ENCODE assay signal across 23 mouse cellular contexts in genomic region chr9:42703191-42703854, GRCm38 (mm10).
DNase-seq lines count a peak whose midpoint lies in the region; ATAC-seq lines count a peak whose summit lies in the region.
"Had no signal": no experiment of that assay in that cellular context is flagged by ENCODE, and none has a peak within 500 bp of the region (broad histone marks: within the 10 kb centered on the region; RNA-seq: fewer than 3 reads in every experiment).

No protein-coding gene starts in this region.

- peaks cover 7% of the 10 kb centered on the region; the same call in 1 of the 2 replicates for H3K27me3 ChIP-seq in heart, embryonic 14.5 days (ENCODE audit: control insufficient read depth, insufficient read depth, low read length)
- H3K27me3 ChIP-seq in kidney, embryonic 15.5 days = no peaks in the 10 kb centered on the region
- no peaks in the 10 kb centered on the region for H3K27me3 ChIP-seq in embryonic facial prominence, embryonic 14.5 days (replicated peaks; ENCODE audit: control insufficient read depth, insufficient read depth, low read length)
- H3K27me3 ChIP-seq: forebrain, embryonic 13.5 days; liver, embryonic 12.5 days; midbrain, embryonic 12.5 days; stomach, embryonic 15.5 days had no signal

- 55% methylated on average over 8 of the region's 8 CpGs for WGBS in heart, embryonic 14.5 days
- 5% methylated on average over 8 of the region's 8 CpGs for WGBS in kidney, embryonic 15.5 days
- WGBS in embryonic facial prominence, embryonic 14.5 days = 37% methylated on average over 8 of the region's 8 CpGs

- DNase-seq in heart, adult 8-10 months (ENCODE audit: low spot score) = no peak
- DNase-seq in kidney, postnatal 25 days = no peak
- peak; percentile 33 for DNase-seq in Muller cell, postnatal 12 days (ENCODE audit: inconsistent ontology term)
- DNase-seq in embryonic facial prominence, embryonic 14.5 days (ENCODE audit: low spot score) = peak; percentile 61
- DNase-seq in layer of hippocampus, adult 8-10 months (ENCODE audit: low spot score in 2 of 2) = no peak
- DNase-seq: adrenal gland, adult 2 months; cerebellum, adult 11-12 months; layer of hippocampus, adult 9-11 months; lung, adult 18-20 months; lung, postnatal 14 days; thymus, postnatal 36 days had no signal

- H3K36me3 ChIP-seq in heart, embryonic 14.5 days (ENCODE audit: control insufficient read depth, insufficient read depth, low read length) = no peaks in the 10 kb centered on the region
- no peaks in the 10 kb centered on the region for H3K36me3 ChIP-seq in kidney, embryonic 15.5 days
- no peaks in the 10 kb centered on the region for H3K36me3 ChIP-seq in embryonic facial prominence, embryonic 14.5 days (ENCODE audit: control insufficient read depth, insufficient read depth, low read length)
- H3K36me3 ChIP-seq: G1E; heart, embryonic 12.5 days; limb, embryonic 13.5 days; liver, embryonic 12.5 days; midbrain, embryonic 12.5 days; stomach, embryonic 15.5 days had no signal

- H3K9ac ChIP-seq in heart, embryonic 14.5 days (ENCODE audit: low read length) = no peak overlapping the region
- H3K9ac ChIP-seq in kidney, embryonic 15.5 days = no peak overlapping the region
- no peak overlapping the region for H3K9ac ChIP-seq in embryonic facial prominence, embryonic 14.5 days (ENCODE audit: low read depth, low read length)
- H3K9ac ChIP-seq: forebrain, embryonic 13.5 days; heart, embryonic 12.5 days; limb, embryonic 13.5 days; liver, embryonic 12.5 days; midbrain, embryonic 12.5 days; stomach, embryonic 15.5 days had no signal

- peak overlapping the region; percentile 14; the same call in 1 of the 2 replicates for H3K4me2 ChIP-seq in heart, embryonic 14.5 days (ENCODE audit: low read length)
- peak overlapping the region; percentile 20 for H3K4me2 ChIP-seq in kidney, embryonic 15.5 days
- no peak overlapping the region for H3K4me2 ChIP-seq in embryonic facial prominence, embryonic 14.5 days (ENCODE audit: low read depth, low read length)
- H3K4me2 ChIP-seq: forebrain, embryonic 13.5 days; heart, embryonic 12.5 days; limb, embryonic 13.5 days; liver, embryonic 12.5 days; midbrain, embryonic 12.5 days; stomach, embryonic 15.5 days had no signal

- H3K9me3 ChIP-seq in heart, embryonic 14.5 days (ENCODE audit: control insufficient read depth, low read length) = no peaks in the 10 kb centered on the region
- H3K9me3 ChIP-seq in kidney, embryonic 15.5 days (replicated peaks) = no peaks in the 10 kb centered on the region
- 0 out of 2 replicates have a peak, but pooled peaks cover 7% of the 10 kb centered on the region for H3K9me3 ChIP-seq in embryonic facial prominence, embryonic 14.5 days (ENCODE audit: control insufficient read depth, low read length)
- H3K9me3 ChIP-seq: heart, embryonic 12.5 days; liver, embryonic 12.5 days; stomach, embryonic 15.5 days had no signal

- ATAC-seq in heart, embryonic 14.5 days (ENCODE audit: insufficient number of reproducible peaks, insufficient read depth, low FRiP score, low read depth) = no peak
- ATAC-seq in kidney, embryonic 15.5 days (replicated peaks; ENCODE audit: low FRiP score) = peak; percentile 87
- peak; percentile 65; the same call in 1 of the 2 replicates for ATAC-seq in embryonic facial prominence, embryonic 14.5 days (ENCODE audit: low read depth)
- no peak for ATAC-seq in cerebellum, adult (ENCODE audit: insufficient number of reproducible peaks, low FRiP score, low TSS enrichment)
- ATAC-seq: forebrain, embryonic 13.5 days; intestine, postnatal 0 days; liver, embryonic 12.5 days had no signal

- H3K4me3 ChIP-seq in heart, embryonic 14.5 days (ENCODE audit: control insufficient read depth in 1 of 2, insufficient read depth in 1 of 2, low read depth in 1 of 2, low read length in 2 of 2) = no peak overlapping the region
- H3K4me3 ChIP-seq in kidney, embryonic 15.5 days (replicated peaks) = no peak overlapping the region
- H3K4me3 ChIP-seq in embryonic facial prominence, embryonic 14.5 days (ENCODE audit: low read depth, low read length) = no peak overlapping the region
- H3K4me3 ChIP-seq: erythroblast, embryonic 14.5 days; forebrain, embryonic 13.5 days; heart, embryonic 12.5 days; limb, embryonic 13.5 days; liver, embryonic 12.5 days; midbrain, embryonic 12.5 days; stomach, embryonic 15.5 days had no signal

- H3K27ac ChIP-seq in heart, embryonic 14.5 days (replicated peaks in 1 of 2; ENCODE audit: control insufficient read depth in 1 of 2, insufficient read depth in 1 of 2, low read depth in 2 of 2, low read length in 2 of 2) = no peak overlapping the region
- peak overlapping the region; percentile 88 for H3K27ac ChIP-seq in kidney, embryonic 15.5 days
- no peak overlapping the region for H3K27ac ChIP-seq in embryonic facial prominence, embryonic 14.5 days (replicated peaks; ENCODE audit: low read depth, low read length)
- H3K27ac ChIP-seq: forebrain, embryonic 13.5 days; liver, embryonic 12.5 days; midbrain, embryonic 12.5 days; stomach, embryonic 15.5 days had no signal

- peaks cover 0 to 5% of the 10 kb centered on the region in 2 experiments; a peak in 1 of 4 replicates for H3K4me1 ChIP-seq in heart, embryonic 14.5 days (ENCODE audit: control insufficient read depth in 2 of 2, insufficient read depth in 2 of 2, low read length in 2 of 2)
- H3K4me1 ChIP-seq in kidney, embryonic 15.5 days = peaks cover 32% of the 10 kb centered on the region
- peaks cover 12% of the 10 kb centered on the region for H3K4me1 ChIP-seq in embryonic facial prominence, embryonic 14.5 days (ENCODE audit: control insufficient read depth, insufficient read depth, low read length)
- H3K4me1 ChIP-seq: forebrain, embryonic 13.5 days; heart, embryonic 12.5 days; liver, embryonic 12.5 days; stomach, embryonic 15.5 days had no signal

Comparison
In these comparisons a context has a peak if more than half of its experiments do, and no peak if none do; other contexts are left out.
1. ATAC-seq: peak in kidney, embryonic 15.5 days (single experiment) and embryonic facial prominence, embryonic 14.5 days (single experiment); none in heart, embryonic 14.5 days (single experiment) and cerebellum, adult (single experiment).
2. DNase-seq: peak in Muller cell, postnatal 12 days (single experiment) and embryonic facial prominence, embryonic 14.5 days (single experiment); none in heart, adult 8-10 months (single experiment), kidney, postnatal 25 days (0 of 2) and layer of hippocampus, adult 8-10 months (0 of 2).